Mouse (Mus musculus) liver, embryonic 11.5 days (tissue): ENCODE data around the gene Fam117a. TPM values are rescaled to one million over a fixed set of nuclear protein-coding genes. Genes with fewer than 3 reads are reported as not detected.
A peak's percentile ranks its signal among the peaks of the same experiment; 100 is the strongest.
"Not testable (repeated sequence)": the region's sequence is repeated elsewhere in the genome, so short reads cannot be mapped to it uniquely, and the experiment has no call there.

Experiments used
- ATAC-seq: fragments of 200-750 bp; cut with Nextera tagmentation; replicated peaks from 2 replicates; pipeline ENCODE4 v1.8.0; 2017; ENCODE audit warnings: moderate number of reproducible peaks, mild to moderate bottlenecking, moderate TSS enrichment, moderate library complexity; ENCODE audit not compliant: low FRiP score
- DNase-seq: peaks from one replicate; pipeline ENCODE4 v3.0.0-alpha.2; 2017; ENCODE audit warnings: low spot score
- H3K27ac ChIP-seq: fragments of 300-500 bp; sonication (generic); 2 replicates; pipeline ENCODE4 v1.5.1; 2014; ENCODE audit warnings: mild to moderate bottlenecking, low read depth, low read length, control low read depth
- H3K27me3 ChIP-seq: fragments of 300-500 bp; sonication (generic); replicated peaks from 2 replicates; pipeline ENCODE4 v1.6.1; 2014; ENCODE audit warnings: low read length, mixed read lengths; ENCODE audit not compliant: control insufficient read depth, insufficient read depth
- H3K36me3 ChIP-seq: fragments of 300-500 bp; sonication (generic); 2 replicates; pipeline ENCODE4 v1.6.1; 2014; ENCODE audit warnings: mild to moderate bottlenecking, low read length, moderate library complexity, mixed read lengths; ENCODE audit not compliant: control insufficient read depth, insufficient read depth
- H3K4me1 ChIP-seq: fragments of 300-500 bp; sonication (generic); replicated peaks from 2 replicates; pipeline ENCODE4 v1.6.1; 2014; ENCODE audit warnings: low read length, mixed read lengths; ENCODE audit not compliant: control insufficient read depth, insufficient read depth
- H3K4me2 ChIP-seq: fragments of 300-500 bp; sonication (generic); 2 replicates; pipeline ENCODE4 v1.6.1; 2014; ENCODE audit warnings: mild to moderate bottlenecking, control low read depth, moderate library complexity
- H3K4me3 ChIP-seq: fragments of 300-500 bp; sonication (generic); 2 replicates; pipeline ENCODE4 v1.5.1; 2014; ENCODE audit warnings: low read depth, low read length, control low read depth
- H3K9ac ChIP-seq: fragments of 300-500 bp; sonication (generic); 2 replicates; pipeline ENCODE4 v1.6.1; 2014; ENCODE audit warnings: low read depth, low read length, control low read depth
- H3K9me3 ChIP-seq: fragments of 300-500 bp; sonication (generic); 2 replicates; pipeline ENCODE4 v1.6.1; 2016; ENCODE audit warnings: low read length, inconsistent platforms, mixed read lengths; ENCODE audit not compliant: control insufficient read depth
- WGBS: fragments of 180-500 bp; shearing (Covaris S2); extraction: QIAGEN DNeasy Blood & Tissue Kit; methylation state at CpG from one replicate; pipeline ENCODE4 v1.1.7; 2014; 5-methylcytosine and 5-hydroxymethylcytosine counted together
- polyA plus RNA-seq: library from polyadenylated mRNA; unstranded; fragments of >200 nt; fragmentation: Nextera tagmentation; extraction: Ambion mirVana; gene quantifications from 2 replicates; pipeline ENCODE4 v1.2.1, GENCODE M21; 2014

Gene Fam117a
- polyA plus RNA-seq, 1 experiment from 2014 or later = 44.9 TPM

DNA sequence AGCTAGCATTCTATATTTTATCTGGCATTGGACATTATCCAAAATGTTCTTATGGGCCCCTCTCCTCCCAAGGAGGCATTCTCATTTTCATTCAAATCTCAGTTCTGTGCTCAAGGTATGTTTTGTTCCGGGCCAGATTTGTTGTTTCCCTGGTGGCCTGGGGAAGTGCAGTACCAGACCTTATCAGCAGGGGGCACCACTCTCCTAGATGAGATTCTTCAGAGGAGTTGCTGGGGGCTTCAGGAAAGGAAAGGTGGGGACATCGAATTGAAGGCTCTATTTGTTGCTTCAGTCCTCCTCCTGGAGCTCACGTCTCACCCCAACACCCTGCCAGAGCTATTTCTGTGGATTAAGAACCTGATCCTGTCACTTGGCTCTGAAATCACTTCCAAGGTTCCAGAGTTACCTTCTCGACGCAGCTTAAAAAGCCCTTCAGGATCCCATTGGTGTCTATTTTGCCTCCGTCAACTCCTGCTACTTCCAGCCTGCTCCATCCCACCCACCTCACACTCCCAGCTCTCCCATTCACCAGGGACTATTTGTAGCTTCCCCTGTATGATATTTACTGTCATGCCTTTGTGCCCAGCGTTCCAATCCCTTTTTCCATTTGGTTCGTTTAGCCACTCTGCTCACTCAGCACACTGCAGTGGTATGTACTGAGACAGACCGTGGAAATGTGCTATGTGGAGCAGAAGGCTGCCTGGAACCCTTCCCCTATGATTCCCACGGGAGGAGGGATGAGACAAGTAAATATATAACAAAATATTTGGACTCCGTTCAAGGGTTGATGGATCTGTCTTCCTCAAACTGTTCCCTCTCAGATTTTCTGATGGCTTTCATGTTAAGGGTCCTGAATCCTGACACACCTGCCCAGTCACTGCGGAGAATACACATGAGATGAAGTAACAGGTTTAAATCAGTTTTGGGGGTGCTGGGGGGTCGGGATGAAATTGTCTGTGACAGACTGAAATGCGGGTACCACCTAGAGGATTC lies 61.3 kb downstream of the Fam117a start:
- Histone ChIP-seq H3K9ac (no peak overlapping the region), H3K4me3 (no peak overlapping the region), H3K36me3 (no peaks in the 10 kb centered on the region), H3K4me2 (no peak overlapping the region), H3K27ac (no peak overlapping the region), H3K27me3 (peaks cover 5% of the 10 kb centered on the region; the same call in 1 of the 2 replicates), H3K9me3 (no peaks in the 10 kb centered on the region), H3K4me1 (no peaks in the 10 kb centered on the region)
- 55% methylated on average over 14 of the region's 14 CpGs for WGBS
- ATAC-seq (no peak), DNase-seq (peak; percentile 67)

DNA sequence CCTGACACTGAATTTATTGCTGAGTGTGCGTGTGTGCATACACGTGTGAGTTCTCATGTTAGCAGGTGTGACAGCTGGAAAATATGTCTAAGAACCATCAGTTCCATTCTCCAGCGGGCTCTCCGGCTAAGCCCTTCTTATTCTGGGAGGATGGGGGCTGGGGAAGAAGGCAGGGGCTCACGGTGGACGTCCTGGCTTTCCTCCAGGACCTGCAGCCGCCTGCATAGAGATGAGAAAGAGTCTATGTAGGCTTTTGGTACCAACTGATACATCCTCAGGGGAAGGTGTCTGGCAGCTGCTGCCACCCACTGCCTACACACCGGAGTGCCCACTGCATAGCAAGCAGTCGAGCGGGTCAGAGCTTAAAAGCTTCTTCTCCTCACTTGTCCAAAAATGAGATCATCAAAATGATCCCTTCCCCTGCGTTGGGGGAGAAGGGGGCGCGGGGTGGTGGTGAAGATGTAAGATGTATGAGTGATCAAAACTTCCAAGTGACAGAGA lies 62.8 kb downstream of the Fam117a start:
- Histone ChIP-seq H3K36me3 (no peaks in the 10 kb centered on the region), H3K4me2 (no peak overlapping the region), H3K4me3 (no peak overlapping the region), H3K27me3 (peaks cover 5% of the 10 kb centered on the region; the same call in 1 of the 2 replicates), H3K9ac (no peak overlapping the region), H3K9me3 (no peaks in the 10 kb centered on the region), H3K27ac (no peak overlapping the region), H3K4me1 (no peaks in the 10 kb centered on the region)
- 75% methylated on average over 13 of the region's 13 CpGs for WGBS
- ATAC-seq (no peak), DNase-seq (no peak)

GRCm38 (mm10) chr11:95401568-95401967 lies 64.8 kb downstream of the Fam117a start:
- Histone ChIP-seq H3K9ac (no peak overlapping the region), H3K4me3 (no peak overlapping the region), H3K9me3 (no peaks in the 10 kb centered on the region), H3K4me2 (no peak overlapping the region), H3K27me3 (peaks cover 5% of the 10 kb centered on the region; the same call in 1 of the 2 replicates), H3K4me1 (no peaks in the 10 kb centered on the region), H3K36me3 (no peaks in the 10 kb centered on the region), H3K27ac (no peak overlapping the region)
- WGBS = 86% methylated on average over 5 of the region's 5 CpGs
- no peak for ATAC-seq
- no peak for DNase-seq

DNA sequence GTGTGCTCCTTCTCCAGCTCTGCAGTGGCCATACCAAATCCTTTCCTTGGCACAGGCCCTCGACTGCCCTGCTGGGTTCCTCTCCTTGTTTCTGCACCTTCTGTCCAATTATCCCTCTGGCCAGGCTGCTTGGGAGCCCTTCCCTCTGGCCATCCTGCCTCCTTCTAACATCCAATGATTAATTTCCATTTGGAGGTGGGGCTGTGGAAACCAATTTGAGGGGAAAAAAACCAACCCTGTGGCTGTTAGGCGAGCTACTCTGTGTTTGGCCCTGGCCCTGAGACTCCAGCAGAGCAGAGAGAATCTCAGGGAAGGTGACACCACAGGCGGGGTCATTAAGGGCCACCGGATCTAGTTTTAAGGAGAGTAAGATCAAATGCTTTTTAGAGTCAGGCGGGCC lies 65.4 kb downstream of the Fam117a start:
- H3K36me3 ChIP-seq = no peaks in the 10 kb centered on the region
- no peak overlapping the region for H3K4me2 ChIP-seq
- H3K9ac ChIP-seq = no peak overlapping the region
- no peaks in the 10 kb centered on the region for H3K9me3 ChIP-seq
- WGBS = 31% methylated on average over 5 of the region's 5 CpGs
- H3K4me3 ChIP-seq = no peak overlapping the region
- ATAC-seq (no peak), DNase-seq (no peak)
- H3K27ac ChIP-seq = no peak overlapping the region
- peaks cover 5% of the 10 kb centered on the region; the same call in 1 of the 2 replicates for H3K27me3 ChIP-seq
- H3K4me1 ChIP-seq = no peaks in the 10 kb centered on the region

DNA sequence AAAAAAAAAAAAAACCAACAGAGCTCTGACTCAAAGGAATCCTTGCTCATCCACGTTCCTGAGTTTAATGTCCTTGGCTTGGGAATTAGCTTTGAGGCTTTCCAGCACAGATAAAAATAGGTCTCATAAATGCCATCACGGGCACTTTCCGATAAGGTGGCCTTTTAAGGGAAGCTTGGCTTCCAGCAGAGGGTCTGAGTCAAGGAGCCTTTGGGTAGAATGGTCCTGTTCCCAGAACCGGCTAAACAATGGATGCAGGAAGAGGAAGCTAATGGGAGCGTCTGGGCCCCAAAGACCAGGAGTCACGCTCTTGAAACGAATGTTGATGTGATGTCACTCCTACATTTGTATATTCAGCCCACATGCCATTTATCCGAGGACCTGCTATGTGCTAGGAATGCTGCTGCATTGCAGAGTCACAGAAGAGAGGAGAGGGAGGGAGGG lies 65.9 kb downstream of the Fam117a start:
- WGBS = 28% methylated on average over 8 of the region's 8 CpGs
- Histone ChIP-seq H3K9ac (no peak overlapping the region), H3K4me1 (no peaks in the 10 kb centered on the region), H3K9me3 (no peaks in the 10 kb centered on the region), H3K27ac (no peak overlapping the region), H3K36me3 (no peaks in the 10 kb centered on the region), H3K4me3 (no peak overlapping the region), H3K4me2 (no peak overlapping the region), H3K27me3 (peaks cover 5% of the 10 kb centered on the region; the same call in 1 of the 2 replicates)
- no peak for DNase-seq
- ATAC-seq = no peak

DNA sequence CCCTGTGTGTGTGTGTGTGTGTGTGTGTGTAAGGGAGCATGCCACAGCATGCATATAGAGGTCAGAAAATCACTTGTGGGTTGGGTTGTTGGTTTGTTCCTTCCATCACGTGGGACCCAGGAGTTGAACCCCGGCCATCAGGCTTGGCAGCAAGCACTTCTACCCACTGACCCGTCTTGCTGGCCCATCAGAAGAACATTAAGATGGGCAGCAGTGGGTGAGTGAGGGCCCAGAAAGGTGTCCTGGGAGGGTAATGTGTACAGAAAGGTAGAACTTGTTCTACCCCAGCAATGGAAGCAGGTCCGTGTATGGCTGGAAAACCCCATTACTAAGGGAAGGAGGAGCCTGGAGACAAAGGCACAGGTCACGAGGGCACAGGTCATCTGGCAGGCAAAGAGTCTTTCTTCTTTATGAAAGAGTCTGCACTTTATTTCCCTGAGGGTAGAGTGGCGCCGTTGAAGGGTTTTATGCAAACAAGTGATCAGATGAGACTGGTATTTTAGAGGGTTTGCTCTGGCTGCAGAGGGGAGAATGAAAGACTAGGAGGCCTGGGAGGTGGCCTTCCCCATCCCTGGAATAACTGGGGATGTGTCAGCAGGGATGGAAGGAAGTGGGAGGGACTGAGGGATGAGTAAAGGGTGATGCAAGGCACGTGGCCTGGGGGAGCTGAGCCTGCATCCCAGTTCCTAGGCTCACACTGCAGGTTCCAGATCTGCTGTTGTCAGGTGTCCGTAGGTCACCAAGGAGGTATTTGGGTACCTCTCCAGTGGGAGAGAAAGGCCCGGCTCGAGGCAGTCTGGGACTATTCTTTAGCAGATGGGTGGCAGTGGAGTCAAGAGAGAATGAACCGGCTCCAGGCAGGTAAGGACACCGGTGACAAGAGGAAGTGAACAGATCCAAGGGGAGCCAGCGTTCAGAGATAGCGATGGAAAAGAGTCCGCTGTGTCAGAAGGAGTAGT lies 66.8 kb downstream of the Fam117a start:
- peaks cover 3% of the 10 kb centered on the region; the same call in 1 of the 2 replicates for H3K27me3 ChIP-seq
- H3K4me1 ChIP-seq = no peaks in the 10 kb centered on the region
- no peak overlapping the region for H3K4me2 ChIP-seq
- DNase-seq = no peak
- H3K4me3 ChIP-seq = no peak overlapping the region
- 75% methylated on average over 16 of the region's 16 CpGs for WGBS
- no peak overlapping the region for H3K27ac ChIP-seq
- no peaks in the 10 kb centered on the region for H3K36me3 ChIP-seq
- no peaks in the 10 kb centered on the region for H3K9me3 ChIP-seq
- no peak overlapping the region for H3K9ac ChIP-seq
- no peak for ATAC-seq

DNA sequence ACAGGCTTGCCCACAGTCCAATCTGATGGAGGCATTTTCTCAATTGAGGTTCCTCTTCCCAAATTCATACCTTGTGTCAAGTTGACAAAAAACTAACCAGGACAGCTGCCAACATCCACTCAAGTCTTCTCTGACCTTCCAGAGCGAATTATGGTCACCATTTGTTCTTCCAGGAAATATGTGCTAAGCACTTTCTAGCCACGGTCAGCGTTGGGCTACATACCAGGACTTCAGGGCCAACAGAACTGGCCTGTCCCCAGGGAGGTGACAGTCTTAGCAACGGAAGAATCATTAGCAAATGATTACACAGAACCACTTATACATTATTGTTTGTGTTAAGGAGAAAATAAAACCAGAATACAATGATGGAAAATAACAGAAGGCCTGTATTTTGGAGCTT lies 69.0 kb downstream of the Fam117a start:
- no peaks in the 10 kb centered on the region for H3K36me3 ChIP-seq
- no peak overlapping the region for H3K27ac ChIP-seq
- no peak overlapping the region for H3K4me3 ChIP-seq
- H3K27me3 ChIP-seq = no peaks in the 10 kb centered on the region
- ATAC-seq (no peak), DNase-seq (no peak)
- H3K9ac ChIP-seq = no peak overlapping the region
- 74% methylated on average over 4 of the region's 4 CpGs for WGBS
- H3K4me2 ChIP-seq = no peak overlapping the region
- H3K9me3 ChIP-seq = no peaks in the 10 kb centered on the region
- H3K4me1 ChIP-seq = no peaks in the 10 kb centered on the region

GRCm38 (mm10) chr11:95406398-95406797 lies 69.6 kb downstream of the Fam117a start:
- not testable (repeated sequence) for H3K4me1 ChIP-seq, H3K9ac ChIP-seq, H3K9me3 ChIP-seq, ATAC-seq, H3K4me2 ChIP-seq, DNase-seq, H3K4me3 ChIP-seq, H3K27me3 ChIP-seq, H3K27ac ChIP-seq, H3K36me3 ChIP-seq
- WGBS = 77% methylated on average over 5 of the region's 5 CpGs
